Mouse (Mus musculus) liver, embryonic 11.5 days (tissue): ENCODE measurements around the gene Sel1l2. TPM values are rescaled to one million over a fixed set of nuclear protein-coding genes. Genes with fewer than 3 reads are reported as not detected.

Source experiments
- ATAC-seq: fragments of 200-750 bp; cut with Nextera tagmentation; replicated peaks from 2 replicates; pipeline ENCODE4 v1.8.0; 2017; ENCODE audit warnings: moderate number of reproducible peaks, mild to moderate bottlenecking, moderate TSS enrichment, moderate library complexity; ENCODE audit not compliant: low FRiP score
- DNase-seq: peaks from one replicate; pipeline ENCODE4 v3.0.0-alpha.2; 2017; ENCODE audit warnings: low spot score
- H3K27ac ChIP-seq: fragments of 300-500 bp; sonication (generic); 2 replicates; pipeline ENCODE4 v1.5.1; 2014; ENCODE audit warnings: mild to moderate bottlenecking, low read depth, low read length, control low read depth
- H3K27me3 ChIP-seq: fragments of 300-500 bp; sonication (generic); replicated peaks from 2 replicates; pipeline ENCODE4 v1.6.1; 2014; ENCODE audit warnings: low read length, mixed read lengths; ENCODE audit not compliant: control insufficient read depth, insufficient read depth
- H3K36me3 ChIP-seq: fragments of 300-500 bp; sonication (generic); 2 replicates; pipeline ENCODE4 v1.6.1; 2014; ENCODE audit warnings: mild to moderate bottlenecking, low read length, moderate library complexity, mixed read lengths; ENCODE audit not compliant: control insufficient read depth, insufficient read depth
- H3K4me1 ChIP-seq: fragments of 300-500 bp; sonication (generic); replicated peaks from 2 replicates; pipeline ENCODE4 v1.6.1; 2014; ENCODE audit warnings: low read length, mixed read lengths; ENCODE audit not compliant: control insufficient read depth, insufficient read depth
- H3K4me2 ChIP-seq: fragments of 300-500 bp; sonication (generic); 2 replicates; pipeline ENCODE4 v1.6.1; 2014; ENCODE audit warnings: mild to moderate bottlenecking, control low read depth, moderate library complexity
- H3K4me3 ChIP-seq: fragments of 300-500 bp; sonication (generic); 2 replicates; pipeline ENCODE4 v1.5.1; 2014; ENCODE audit warnings: low read depth, low read length, control low read depth
- H3K9ac ChIP-seq: fragments of 300-500 bp; sonication (generic); 2 replicates; pipeline ENCODE4 v1.6.1; 2014; ENCODE audit warnings: low read depth, low read length, control low read depth
- H3K9me3 ChIP-seq: fragments of 300-500 bp; sonication (generic); 2 replicates; pipeline ENCODE4 v1.6.1; 2016; ENCODE audit warnings: low read length, inconsistent platforms, mixed read lengths; ENCODE audit not compliant: control insufficient read depth
- WGBS: fragments of 180-500 bp; shearing (Covaris S2); extraction: QIAGEN DNeasy Blood & Tissue Kit; methylation state at CpG from one replicate; pipeline ENCODE4 v1.1.7; 2014; 5-methylcytosine and 5-hydroxymethylcytosine counted together
- polyA plus RNA-seq: library from polyadenylated mRNA; unstranded; fragments of >200 nt; fragmentation: Nextera tagmentation; extraction: Ambion mirVana; gene quantifications from 2 replicates; pipeline ENCODE4 v1.2.1, GENCODE M21; 2014

Gene Sel1l2
- polyA plus RNA-seq, 1 experiment from 2014 or later: not detected

DNA sequence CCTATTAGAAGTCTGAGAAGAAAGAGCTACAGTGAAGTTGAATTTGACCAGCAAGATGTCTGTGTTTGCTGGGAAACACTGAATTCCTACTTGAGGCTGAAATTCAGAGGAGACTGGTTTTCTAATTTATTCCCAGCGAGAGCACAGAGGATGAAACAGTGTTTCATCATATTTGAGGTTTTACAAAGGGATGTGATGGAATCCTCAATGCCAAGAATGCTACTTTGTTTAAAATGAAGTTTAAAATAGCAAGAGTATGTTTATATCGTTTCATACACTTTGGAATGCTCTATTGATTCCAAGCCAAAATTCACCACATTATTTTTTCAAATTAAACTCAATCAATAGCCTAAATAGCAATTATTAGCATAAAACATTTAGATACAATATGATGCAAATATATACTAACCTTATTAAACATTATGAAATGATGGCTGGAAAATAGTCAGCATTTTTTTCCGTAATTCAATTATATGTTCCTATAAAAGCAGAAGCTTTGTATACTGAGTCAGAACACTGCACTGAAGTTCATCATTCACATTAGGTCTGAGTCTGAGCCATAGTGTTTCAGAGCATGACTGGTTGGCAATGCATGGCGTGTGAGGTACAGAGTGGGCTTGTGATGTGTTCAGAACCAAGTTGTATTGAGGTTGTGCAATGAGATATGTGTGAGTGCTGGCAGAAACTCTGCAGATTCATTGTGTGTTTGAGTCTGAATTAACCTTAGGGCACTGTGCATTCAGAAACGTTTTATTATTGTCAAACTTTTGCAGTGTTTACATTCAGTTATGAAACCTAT lies 58.8 kb downstream of the Sel1l2 start:
- Histone ChIP-seq H3K27ac (no peak overlapping the region), H3K4me2 (no peak overlapping the region), H3K9me3 (no peaks in the 10 kb centered on the region), H3K4me1 (no peaks in the 10 kb centered on the region), H3K36me3 (no peaks in the 10 kb centered on the region), H3K4me3 (no peak overlapping the region), H3K27me3 (no peaks in the 10 kb centered on the region), H3K9ac (no peak overlapping the region)
- 67% methylated on average over 5 of the region's 5 CpGs for WGBS
- no peak for ATAC-seq
- DNase-seq: no peak

DNA sequence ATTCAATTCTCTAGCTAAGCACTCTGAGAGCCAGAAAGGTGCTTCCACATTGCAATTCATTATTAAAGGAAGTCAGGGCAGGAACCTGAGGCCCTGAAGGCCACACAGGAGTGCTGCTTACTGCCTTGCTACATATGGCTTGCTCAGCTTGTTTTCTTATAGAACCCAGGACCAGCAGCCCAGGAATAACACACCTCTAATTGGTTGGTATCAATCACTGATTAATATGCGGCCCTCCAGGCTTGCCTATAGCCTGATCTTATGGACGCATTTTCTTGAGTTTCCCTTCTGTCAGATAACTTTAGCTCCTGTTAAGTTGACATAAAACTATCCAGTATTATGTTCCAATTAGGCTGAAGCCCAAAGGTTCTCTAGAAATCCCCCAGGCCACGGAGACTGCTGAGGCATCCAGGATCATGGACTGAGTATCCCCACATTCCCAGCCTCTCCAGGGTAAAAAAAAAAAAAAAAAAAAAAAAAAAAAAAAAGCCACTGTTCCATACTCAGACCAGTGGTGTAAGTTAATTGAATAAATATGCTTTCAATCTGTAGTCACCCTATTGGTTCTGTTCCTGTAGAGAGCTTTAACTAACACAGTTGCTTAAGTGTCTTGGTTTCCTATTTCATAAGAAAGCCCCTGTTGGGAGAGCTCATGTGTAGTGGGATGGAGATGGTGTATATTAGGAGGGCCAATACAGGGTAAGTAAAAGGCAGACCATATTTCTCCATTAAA lies 86.4 kb downstream of the Sel1l2 start:
- WGBS: 72% methylated on average over 3 of the region's 3 CpGs
- H3K27me3 ChIP-seq: no peaks in the 10 kb centered on the region

DNA sequence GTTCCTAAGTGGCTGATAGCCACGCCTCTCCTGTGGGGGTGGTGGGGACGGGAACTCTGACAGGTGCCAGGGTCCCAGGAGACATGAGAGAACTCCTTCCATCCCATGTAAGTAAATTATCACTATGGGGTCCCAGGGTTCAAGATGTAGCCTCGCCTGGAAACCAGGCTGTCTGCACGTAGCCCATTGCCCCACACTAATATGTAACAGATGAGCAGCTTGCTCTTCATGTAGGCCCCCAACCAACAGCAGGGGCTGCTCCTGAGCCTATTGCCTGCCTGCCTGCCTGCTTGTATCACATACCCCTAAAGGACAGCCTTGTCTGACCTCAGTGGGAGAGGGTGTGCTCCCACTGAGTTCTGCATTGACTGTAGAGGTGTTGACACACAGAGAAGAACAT lies 92.4 kb downstream of the Sel1l2 start:
- WGBS: 32% methylated on average over 4 of the region's 4 CpGs
- Histone ChIP-seq H3K4me2 (no peak overlapping the region), H3K9me3 (no peaks in the 10 kb centered on the region), H3K36me3 (no peaks in the 10 kb centered on the region), H3K27ac (no peak overlapping the region), H3K9ac (no peak overlapping the region), H3K4me1 (no peaks in the 10 kb centered on the region), H3K4me3 (no peak overlapping the region), H3K27me3 (no peaks in the 10 kb centered on the region)
- ATAC-seq: no peak
- DNase-seq: no peak

More for the DNA sequence above, 86.4 kb downstream of the Sel1l2 start:
- H3K27ac ChIP-seq: no peak overlapping the region
- no peak overlapping the region for H3K4me2 ChIP-seq
- H3K36me3 ChIP-seq: no peaks in the 10 kb centered on the region
- no peaks in the 10 kb centered on the region for H3K4me1 ChIP-seq
- no peaks in the 10 kb centered on the region for H3K9me3 ChIP-seq
- DNase-seq (no peak), ATAC-seq (no peak)
- H3K9ac ChIP-seq: no peak overlapping the region
- H3K4me3 ChIP-seq: no peak overlapping the region

DNA sequence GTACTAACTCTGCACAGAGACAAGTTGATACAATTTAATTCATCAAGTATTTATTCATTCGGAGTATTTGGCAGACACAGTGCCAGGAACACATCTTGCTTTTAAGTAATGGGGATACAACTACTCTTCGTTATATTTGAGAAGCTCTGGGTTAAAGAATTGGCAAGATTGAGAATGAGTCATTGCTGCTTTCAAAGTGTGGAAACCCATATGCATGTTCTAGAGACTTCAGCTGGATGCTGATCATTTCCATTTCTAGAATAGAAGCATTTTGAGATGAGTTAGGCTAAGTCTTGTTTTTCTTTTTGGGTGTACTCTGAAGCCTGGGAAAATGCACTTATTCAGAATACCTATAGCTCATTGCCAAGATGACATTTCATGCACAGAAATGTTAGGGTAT lies 95.7 kb downstream of the Sel1l2 start:
- Histone ChIP-seq H3K36me3 (no peaks in the 10 kb centered on the region), H3K4me1 (no peaks in the 10 kb centered on the region), H3K4me3 (no peak overlapping the region), H3K9ac (no peak overlapping the region), H3K4me2 (no peak overlapping the region), H3K27me3 (no peaks in the 10 kb centered on the region), H3K27ac (no peak overlapping the region), H3K9me3 (no peaks in the 10 kb centered on the region)
- DNase-seq (no peak), ATAC-seq (no peak)
- 81% methylated on average over 2 of the region's 2 CpGs for WGBS

DNA sequence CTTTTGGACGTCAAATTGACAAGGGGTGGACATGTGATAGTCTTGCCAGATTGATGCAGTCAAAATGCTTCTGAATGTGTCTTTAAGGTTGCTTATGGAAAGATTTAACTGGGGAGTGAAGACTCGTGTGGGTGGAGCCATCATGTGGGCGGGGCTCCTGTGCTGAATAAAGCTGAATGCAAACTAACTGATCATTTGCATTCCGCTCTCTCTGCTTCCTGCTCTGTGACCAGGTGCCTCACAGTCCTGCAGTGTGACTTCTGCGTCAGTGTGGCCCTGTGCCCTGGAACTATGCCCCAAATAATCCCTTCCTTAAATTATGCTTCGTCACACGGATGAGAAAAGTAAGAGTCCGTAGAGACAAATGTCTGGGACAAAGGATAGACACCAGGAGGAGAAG lies 108.7 kb downstream of the Sel1l2 start:
- Histone ChIP-seq H3K27ac (no peak overlapping the region), H3K4me3 (no peak overlapping the region), H3K9me3 (no peaks in the 10 kb centered on the region), H3K4me1 (no peaks in the 10 kb centered on the region), H3K36me3 (no peaks in the 10 kb centered on the region), H3K4me2 (no peak overlapping the region), H3K9ac (no peak overlapping the region), H3K27me3 (no peaks in the 10 kb centered on the region)
- DNase-seq (no peak), ATAC-seq (no peak)
- 53% methylated on average over 8 of the region's 8 CpGs for WGBS

DNA sequence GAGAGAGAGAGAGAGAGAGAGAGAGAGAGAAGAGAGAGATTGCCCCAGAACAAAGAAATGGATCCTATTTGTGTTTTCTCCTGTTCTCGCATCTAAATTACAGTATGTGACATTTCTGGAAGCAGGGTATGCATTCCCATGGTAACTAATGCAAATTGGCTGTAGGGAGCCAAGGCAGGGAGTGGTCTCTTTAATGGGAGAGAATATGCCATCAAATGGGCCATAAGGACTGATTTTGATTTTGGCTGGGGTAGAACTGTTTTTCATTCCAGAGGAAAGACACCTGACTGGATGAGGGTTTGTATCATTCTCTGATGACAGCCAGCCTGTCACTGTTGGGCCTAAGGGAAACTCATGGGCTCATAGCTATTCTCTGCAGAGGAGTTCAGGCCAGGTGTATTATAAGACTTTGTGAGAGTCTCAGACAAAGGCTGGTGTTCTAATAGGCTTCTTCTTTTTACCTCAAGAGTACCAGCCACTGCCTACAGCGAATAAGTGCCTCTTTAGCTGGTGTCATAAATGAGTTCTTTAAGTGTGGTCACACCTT lies 133.8 kb downstream of the Sel1l2 start:
- H3K4me2 ChIP-seq: no peak overlapping the region
- H3K4me3 ChIP-seq: no peak overlapping the region
- 71% methylated on average over 2 of the region's 2 CpGs for WGBS
- ATAC-seq: no peak
- H3K9ac ChIP-seq: no peak overlapping the region
- no peaks in the 10 kb centered on the region for H3K9me3 ChIP-seq
- no peak overlapping the region for H3K27ac ChIP-seq
- H3K36me3 ChIP-seq: no peaks in the 10 kb centered on the region
- no peaks in the 10 kb centered on the region for H3K4me1 ChIP-seq
- no peaks in the 10 kb centered on the region for H3K27me3 ChIP-seq
- DNase-seq: no peak

DNA sequence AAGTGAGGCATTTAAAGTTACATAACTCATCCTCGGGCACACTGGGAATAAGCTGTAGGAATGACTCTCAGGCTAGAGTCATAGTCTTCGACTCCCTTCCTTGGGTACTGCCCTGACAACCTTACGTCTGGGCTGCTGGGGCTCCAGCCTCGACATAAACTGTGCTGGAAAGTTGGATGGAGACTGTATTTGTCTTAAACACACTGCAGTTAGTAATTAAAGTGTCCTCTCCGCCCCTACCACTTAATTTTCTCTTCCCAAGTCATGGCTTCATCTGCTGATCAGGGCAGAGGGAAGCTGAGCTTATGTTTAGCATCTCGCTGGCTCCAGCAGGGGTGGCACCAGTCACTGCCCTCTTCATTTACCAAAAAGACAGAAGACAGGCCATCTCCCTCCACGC lies 135.2 kb downstream of the Sel1l2 start:
- ATAC-seq (no peak), DNase-seq (no peak)
- 78% methylated on average over 7 of the region's 7 CpGs for WGBS

DNA sequence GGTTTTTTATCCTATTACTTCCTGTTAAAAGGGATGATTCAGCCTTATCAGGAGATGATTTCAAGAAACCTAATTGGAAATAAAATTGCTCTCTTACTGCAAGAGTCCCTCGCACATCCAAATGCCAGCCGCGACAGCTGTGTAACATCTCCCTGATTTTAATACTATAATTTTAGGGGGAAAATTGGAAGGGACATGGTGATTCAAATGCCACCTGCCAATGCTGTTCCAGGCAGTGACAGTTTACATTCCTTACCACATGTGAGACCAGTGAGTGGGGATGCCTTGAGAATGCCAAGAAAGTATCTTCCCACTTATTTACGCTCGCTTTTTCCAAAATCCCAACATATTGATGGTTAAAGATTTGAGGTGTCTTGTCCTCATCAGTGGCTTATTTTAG lies 146.4 kb downstream of the Sel1l2 start:
- H3K9me3 ChIP-seq: no peaks in the 10 kb centered on the region
- no peaks in the 10 kb centered on the region for H3K27me3 ChIP-seq
- no peak overlapping the region for H3K9ac ChIP-seq
- H3K4me1 ChIP-seq: no peaks in the 10 kb centered on the region
- ATAC-seq (no peak), DNase-seq (no peak)
- no peak overlapping the region for H3K27ac ChIP-seq
- H3K36me3 ChIP-seq: no peaks in the 10 kb centered on the region
- H3K4me2 ChIP-seq: no peak overlapping the region
- H3K4me3 ChIP-seq: no peak overlapping the region
- WGBS: 91% methylated on average over 5 of the region's 5 CpGs

More for the DNA sequence above, 135.2 kb downstream of the Sel1l2 start:
- Histone ChIP-seq H3K27ac (no peak overlapping the region), H3K4me1 (no peaks in the 10 kb centered on the region), H3K9me3 (no peaks in the 10 kb centered on the region), H3K36me3 (no peaks in the 10 kb centered on the region), H3K4me3 (no peak overlapping the region), H3K4me2 (no peak overlapping the region), H3K27me3 (no peaks in the 10 kb centered on the region), H3K9ac (no peak overlapping the region)
